Mouse (Mus musculus): ENCODE results near the gene Slc35b2.

The Slc35b2 gene

GRCm38 (mm10) chr17:45584096-45584896 is 20.6 kb downstream of the Slc35b2 start:
- in situ Hi-C loops (cut with MboI, MseI), result no loop called here

GRCm38 (mm10) chr17:45584939-45585678 is 21.4 kb downstream of the Slc35b2 start:
- in situ Hi-C loops (cut with MboI, MseI), result loop anchor here (5.0 kb wide), 1 partner anchor 42 kb away; no protein-coding TSS in a partner anchor

GRCm38 (mm10) chr17:45585725-45586448 is 22.2 kb downstream of the Slc35b2 start:
- in situ Hi-C loops (cut with MboI, MseI), result loop anchor here (5.0 kb wide), 1 partner anchor 41 kb away; no protein-coding TSS in a partner anchor

GRCm38 (mm10) chr17:45586449-45586837 is 22.8 kb downstream of the Slc35b2 start:
- in situ Hi-C loops (cut with MboI, MseI), result loop anchor here (5.0 kb wide), 1 partner anchor 41 kb away; no protein-coding TSS in a partner anchor

- in situ Hi-C loops (cut with MboI, MseI), result loop anchor here (5.0 kb wide), 1 partner anchor 39 kb away; no protein-coding TSS in a partner anchor
Measured at GRCm38 (mm10) chr17:45588370-45588769, 24.7 kb downstream of the Slc35b2 start.

DNA sequence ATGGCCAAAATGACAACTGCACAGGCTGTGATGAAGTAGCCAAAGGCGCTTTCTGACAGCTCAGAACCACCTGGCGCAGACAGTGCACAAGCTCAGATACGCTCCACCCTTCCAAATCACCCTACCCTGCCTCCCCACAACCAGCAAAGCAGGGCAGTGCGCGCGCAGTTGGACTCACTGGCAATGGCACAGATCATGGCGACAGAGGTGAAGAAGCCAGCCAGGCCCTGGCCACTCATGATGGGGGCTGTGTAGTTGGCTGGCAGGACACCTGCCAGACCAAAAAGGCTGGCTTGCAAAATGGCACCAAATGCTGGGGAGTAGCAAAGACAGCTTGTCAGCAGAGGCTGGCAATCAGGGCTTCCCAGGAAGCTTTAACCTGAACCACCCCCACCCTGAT is 25.6 kb downstream of the Slc35b2 start:
- in situ Hi-C loops (cut with MboI, MseI), result loop anchor here (5.0 kb wide), 1 partner anchor 38 kb away; no protein-coding TSS in a partner anchor

DNA sequence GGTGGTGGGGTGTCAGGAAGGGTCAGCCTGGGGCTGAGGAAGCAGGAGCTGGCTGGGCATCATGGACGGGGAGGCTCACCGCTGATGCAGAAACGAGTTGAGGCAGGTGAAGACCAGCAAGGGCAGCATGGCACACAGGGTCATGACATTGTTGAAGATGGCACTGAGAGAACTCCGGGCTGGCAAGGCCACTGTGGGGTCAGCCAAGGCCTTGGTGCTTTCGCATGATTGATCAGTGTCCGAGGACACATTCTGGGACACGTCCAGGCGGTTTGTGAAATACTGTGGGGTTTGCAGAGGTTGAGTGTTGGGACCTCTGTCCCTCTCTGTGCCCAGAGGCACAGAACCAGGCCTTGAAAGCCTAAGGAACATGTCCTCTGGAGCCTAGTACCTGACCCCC is 26.2 kb downstream of the Slc35b2 start:
- in situ Hi-C loops (cut with MboI, MseI), result loop anchor here (5.0 kb wide), 1 partner anchor 37 kb away; no protein-coding TSS in a partner anchor

DNA sequence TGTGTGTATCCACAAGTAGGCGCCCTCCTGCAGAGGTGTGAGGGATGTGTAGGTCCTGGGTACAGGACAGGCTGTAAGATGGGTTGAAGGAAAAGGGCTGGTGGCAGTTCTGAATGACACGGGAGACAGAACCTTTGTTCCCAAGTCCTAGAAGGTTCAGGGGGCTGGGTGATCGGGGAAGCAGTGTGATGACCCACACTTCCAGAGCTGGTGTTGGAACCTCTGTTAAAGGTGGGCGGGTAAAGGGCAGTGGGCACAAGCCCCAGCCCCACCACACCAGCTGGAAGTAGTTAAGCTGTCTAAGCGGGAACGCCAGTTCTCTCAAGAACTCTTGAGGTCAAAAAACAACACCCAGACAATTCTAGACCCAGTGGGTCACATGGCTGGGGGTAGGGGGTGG is 26.7 kb downstream of the Slc35b2 start:
- in situ Hi-C loops (cut with MboI, MseI), result no loop called here

DNA sequence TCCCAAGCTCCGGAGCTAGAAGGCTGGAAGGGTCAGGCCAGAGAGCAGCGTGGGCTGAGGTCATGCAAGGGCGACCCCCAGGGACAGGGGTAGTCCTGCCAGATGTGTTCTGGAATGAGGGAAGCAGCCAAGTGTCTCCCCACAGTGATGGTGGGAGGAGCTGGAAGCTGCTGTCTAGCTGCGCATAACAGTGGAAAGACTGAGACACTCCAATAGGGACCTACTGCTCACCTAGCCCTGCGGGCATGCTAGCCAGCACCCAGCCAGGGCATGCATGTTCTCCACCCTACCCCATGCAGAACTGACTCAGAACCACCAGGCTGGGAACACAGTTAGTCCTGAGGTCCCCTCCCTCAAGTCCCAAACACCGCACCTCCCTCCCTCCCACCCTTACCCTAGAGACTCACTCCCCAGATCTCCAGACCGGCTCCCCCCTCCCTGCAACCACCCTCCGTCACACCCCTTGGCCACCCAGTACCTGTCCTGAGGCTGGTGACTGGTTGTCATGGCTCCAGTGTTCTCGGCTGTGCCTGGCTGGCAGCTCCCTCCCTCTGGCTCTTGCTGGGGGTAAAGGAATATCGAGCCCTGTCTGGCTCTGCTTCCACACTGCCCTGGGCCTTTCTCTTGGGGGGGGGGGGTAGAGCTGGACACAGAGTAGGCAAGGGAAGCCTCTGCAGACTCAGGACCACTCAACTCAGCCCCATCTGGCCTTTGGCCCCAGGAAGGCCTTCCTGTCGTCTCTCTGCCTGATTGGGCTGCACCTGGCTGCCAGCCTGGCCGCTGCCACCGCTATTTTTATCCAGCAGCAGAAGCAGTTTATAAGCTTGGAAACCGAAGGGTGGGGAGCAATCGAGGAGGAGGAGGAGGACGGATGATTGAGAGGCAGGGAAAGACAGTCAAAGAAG is 28.3 kb downstream of the Slc35b2 start:
- in situ Hi-C loops (cut with MboI, MseI), result no loop called here

- in situ Hi-C loops (cut with MboI, MseI), result no loop called here
Measured at GRCm38 (mm10) chr17:45592606-45593431, 29.1 kb downstream of the Slc35b2 start.

DNA sequence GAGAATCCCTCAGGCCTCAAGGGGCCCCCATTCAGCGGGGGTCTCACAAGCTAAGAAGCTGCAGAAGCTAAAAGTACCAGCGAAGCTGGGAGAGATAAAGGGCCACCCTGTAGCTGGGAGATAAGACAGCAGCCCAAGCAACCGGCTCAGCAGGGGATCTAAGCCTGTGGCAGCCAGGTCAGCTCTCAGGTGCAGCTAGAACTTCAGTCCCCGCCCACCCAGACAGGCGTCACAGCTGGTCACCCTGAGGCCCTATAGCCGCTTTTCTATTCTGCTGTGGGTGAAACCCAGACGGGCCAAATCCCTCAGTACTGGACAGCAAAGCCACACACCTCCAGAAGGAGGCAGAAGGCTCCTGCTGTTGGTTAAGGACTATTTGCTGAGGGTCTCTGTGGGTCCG is 29.8 kb downstream of the Slc35b2 start:
- in situ Hi-C loops (cut with MboI, MseI), result no loop called here

DNA sequence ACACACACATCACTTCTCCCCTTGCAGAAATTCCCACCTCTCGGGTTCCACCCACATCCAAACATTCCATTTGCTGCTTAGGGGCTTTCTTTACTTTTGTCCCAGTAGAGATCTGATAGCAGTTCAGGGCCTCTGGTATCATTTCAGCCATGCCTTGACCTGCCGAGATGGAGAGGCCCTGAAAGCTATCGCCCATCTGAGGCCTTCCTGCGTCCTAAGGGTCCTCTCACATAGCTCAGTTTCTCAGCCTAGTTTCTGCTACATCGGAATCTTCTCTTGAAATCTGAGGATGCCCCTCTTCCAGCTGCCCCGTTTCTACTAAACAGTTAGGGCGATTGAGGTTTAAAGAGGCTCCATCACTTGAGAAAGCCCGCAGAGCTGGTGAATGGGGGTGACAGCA is 30.5 kb downstream of the Slc35b2 start:
- in situ Hi-C loops (cut with MboI, MseI), result no loop called here

GRCm38 (mm10) chr17:45594881-45595735 is 31.4 kb downstream of the Slc35b2 start:
- in situ Hi-C loops (cut with MboI, MseI), result no loop called here

DNA sequence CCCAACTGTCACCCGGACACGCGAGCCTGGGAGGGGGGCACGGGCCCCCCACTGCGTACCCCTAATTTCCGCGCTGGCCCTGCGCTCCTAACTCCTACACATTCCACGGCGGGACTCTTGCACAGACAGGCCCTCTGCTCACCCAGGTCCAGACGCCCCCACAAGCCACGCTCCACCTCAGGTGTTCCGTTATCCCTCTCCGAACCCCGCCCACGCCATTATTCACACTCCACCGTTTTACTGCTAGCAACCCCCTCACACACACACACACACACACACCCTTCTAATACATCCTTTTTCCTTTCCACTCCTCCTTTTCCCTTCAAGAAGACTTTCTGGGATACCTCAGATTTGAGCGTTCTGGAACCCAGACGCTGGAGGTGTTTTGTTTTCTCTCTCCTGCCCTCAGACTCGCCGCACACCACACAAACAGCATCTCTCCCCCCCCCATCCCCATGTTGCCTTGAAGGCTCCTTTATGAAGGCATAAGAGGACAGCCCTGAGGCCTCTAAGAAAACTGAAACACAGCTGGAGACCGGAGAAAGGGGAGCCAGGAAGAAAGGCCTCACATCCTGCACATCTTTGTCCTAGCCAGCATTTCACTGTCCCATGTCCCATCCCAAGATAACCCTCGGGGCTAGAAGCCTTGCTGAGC is 32.2 kb downstream of the Slc35b2 start:
- in situ Hi-C loops (cut with MboI, MseI), result no loop called here

DNA sequence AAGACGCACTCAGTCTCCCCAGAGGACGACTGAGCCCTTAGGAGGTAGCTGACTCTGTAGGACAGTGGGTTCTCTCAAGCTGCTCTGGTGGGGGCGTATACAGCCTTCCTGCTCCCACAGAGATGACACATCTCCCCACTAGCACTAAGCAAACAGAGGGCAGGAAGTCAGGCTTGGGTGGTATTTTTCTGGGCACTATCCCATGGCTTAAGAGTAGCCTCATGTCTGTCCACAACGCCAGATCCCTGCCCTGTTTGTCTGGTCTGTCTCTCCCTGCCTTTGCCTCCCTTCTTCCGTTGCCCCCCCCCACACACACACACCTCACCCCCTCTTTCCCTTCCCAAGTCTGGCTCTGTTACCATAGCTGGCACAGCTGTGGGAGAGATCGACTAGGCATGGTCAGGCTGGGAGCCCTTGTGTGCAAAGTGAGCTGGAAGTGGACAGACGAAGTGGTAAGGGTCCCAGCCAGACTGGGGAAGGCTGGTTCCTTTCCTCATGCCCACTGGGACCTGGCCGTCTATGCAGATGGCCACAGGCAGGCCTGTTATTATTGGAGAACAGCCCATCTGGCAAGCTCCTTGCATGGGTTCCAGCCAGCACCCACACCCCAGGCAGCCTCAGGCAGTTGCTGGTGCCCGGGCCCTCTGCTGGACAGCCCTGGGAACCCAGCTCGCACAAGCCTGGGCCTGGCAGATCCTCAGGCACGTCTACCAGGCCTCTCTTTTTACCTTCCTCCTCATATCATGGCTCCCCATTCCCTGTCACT is 33.1 kb downstream of the Slc35b2 start:
- in situ Hi-C loops (cut with MboI, MseI), result no loop called here

GRCm38 (mm10) chr17:45597787-45598186 is 34.1 kb downstream of the Slc35b2 start:
- in situ Hi-C loops (cut with MboI, MseI), result no loop called here

GRCm38 (mm10) chr17:45598376-45598775 is 34.7 kb downstream of the Slc35b2 start:
- in situ Hi-C loops (cut with MboI, MseI), result no loop called here

DNA sequence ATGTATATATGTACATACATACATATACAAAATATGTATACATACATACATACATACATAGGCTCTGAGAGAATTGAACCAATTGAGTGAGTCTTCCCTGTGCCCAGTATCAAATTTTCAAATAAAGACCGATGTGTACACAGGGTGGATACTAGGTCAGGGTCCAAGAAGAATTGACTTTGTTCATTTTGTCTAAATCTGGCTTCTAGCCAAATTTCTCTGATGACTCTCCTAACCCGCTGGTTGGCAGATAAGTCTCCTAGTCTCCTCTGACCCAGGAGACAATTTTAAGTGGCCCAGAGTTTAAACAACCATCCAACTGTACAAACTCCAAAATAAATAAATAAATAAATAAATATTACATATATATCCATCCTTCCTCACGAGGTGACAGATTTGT is 35.2 kb downstream of the Slc35b2 start:
- in situ Hi-C loops (cut with MboI, MseI), result no loop called here

Measured in T-helper 2 cell (primary cell).